Mouse (Mus musculus) MN1 (cell line): Measurements from ENCODE around the gene Itpr1.
A peak's percentile ranks its signal among the peaks of the same experiment; 100 is the strongest.
"Not testable (repeated sequence)": the region's sequence is repeated elsewhere in the genome, so short reads cannot be mapped to it uniquely, and the experiment has no call there.

Experiments
- DNase-seq: peaks from one replicate; pipeline ENCODE4 v3.0.0-alpha.2; 2016; ENCODE audit warnings: low spot score

The Itpr1 gene

DNA sequence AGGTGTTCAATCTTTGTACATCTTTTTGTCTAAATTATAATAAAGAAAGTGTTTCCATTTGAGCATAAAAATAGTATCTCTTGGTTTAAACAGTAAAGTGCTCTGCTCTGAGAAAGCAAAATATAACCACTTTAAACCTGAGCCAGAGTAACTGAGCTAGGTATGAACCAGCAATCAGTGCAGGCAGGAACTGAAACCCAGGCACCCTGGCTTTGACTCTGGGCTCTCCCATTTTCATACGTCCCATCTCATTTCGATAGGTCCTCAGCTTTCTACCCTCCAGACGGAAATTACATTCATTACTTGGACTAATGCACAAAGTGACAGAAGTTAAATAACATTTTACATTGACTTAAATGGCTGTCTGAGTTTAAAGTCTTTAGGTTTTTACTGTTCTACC lies 335.5 kb downstream of the Itpr1 start:
- DNase-seq, result no peak

DNA sequence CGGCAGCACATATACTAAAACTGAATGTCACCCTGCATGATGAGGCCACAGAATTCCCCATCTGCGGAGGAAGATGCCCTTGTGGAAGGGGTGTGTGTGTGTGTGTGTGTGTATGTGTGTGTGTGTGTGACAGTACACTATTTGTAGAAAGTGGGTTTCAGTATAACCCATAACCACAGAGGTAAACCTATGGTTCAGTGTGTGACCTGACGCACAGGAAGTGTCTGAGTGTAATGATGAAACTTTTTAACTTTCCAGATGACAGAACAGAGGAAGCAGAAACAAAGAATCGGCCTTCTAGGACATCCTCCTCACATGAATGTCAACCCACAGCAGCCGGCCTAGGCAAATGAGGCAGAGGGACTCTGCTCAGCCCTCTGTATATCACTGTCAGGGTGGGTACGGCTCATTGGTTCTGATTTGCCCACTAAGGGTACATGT lies 336.6 kb downstream of the Itpr1 start:
- DNase-seq, result no peak

DNA sequence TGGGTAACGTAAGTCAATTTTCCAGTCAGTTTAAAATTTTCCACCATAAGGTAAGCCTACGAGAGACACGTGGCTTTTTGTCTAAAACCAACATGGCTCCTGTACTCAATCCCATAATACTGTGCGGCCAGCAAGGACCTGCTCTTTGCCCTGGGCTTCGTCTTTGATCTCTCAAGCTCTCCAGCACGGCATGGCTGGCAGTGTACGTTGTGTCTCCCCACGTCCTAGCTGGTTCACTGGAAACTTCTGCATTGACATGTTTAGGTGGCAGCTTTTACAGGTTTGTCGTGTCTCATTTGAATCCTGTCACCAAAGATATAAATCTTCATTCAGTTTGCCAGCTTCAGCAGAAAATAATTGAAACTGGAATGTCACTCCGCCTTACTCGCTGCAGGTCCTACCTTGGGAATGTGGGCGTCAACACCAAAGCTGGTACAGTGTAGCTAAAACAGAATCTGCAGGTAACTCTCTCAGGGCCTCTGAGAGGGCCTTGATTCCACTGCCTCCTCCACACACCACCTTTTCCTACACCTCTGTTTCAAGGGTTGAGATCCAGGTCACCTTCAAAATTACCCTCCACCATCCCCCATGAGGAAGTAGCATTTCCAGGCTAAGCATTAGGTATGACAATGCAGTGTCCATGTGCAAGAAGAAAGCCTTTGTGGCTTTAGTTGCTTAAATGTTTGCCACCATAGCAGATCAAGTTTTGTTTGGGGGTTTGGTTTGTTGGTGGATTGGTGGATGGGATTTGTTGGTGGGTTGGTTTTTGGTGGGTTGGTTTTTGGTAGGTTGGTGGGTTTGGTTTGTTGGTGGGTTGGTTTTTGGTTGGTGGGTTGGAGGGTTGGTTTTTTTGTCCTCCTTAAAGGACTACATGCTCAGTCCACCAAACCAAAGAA lies 339.1 kb downstream of the Itpr1 start:
- DNase-seq, result no peak

DNA sequence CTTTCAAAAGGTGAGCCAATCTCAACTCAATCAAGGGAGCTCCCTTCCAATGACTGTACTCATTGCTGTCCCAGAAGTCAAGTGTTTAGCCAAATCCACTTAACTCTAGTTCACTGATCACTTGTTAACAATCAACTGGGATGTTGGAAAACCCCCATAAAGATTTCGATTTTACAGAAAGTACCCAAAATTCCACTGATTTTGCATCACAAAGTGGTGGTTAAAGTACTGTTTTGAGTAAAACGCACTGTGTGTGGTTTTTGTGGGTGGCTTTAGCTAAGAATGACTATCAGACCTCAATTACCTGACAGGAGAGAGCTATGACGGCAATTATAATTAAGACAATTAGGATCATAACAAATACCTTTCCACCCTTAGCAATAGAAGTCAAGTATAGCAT lies 340.1 kb downstream of the Itpr1 start:
- no peak for DNase-seq

DNA sequence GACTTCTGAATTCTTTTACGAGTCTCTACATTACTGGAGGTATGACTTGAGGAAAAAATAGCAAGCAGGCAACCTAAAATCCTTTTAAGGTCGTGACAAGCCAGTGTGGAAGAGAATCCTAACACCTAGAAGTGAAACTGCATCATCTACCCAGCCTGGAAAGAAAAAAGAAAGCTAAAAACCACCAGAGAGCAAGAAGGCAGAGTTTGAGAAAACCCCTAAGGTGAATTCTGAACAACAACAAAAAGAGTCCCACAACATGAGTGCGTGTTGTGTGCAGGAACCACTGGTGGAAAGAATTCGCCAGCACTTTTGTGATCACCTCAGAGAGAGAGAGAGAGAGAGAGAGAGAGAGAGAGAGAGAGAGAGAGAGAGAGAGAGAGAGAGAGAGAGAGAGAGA lies 340.6 kb downstream of the Itpr1 start:
- no peak for DNase-seq

- no peak for DNase-seq
Observed at GRCm38 (mm10) chr6:108554389-108554788, 341.5 kb downstream of the Itpr1 start.

GRCm38 (mm10) chr6:108554878-108555277 lies 342.0 kb downstream of the Itpr1 start:
- no peak for DNase-seq

GRCm38 (mm10) chr6:108557576-108558322 lies 344.9 kb downstream of the Itpr1 start:
- no peak for DNase-seq

- DNase-seq, result not testable (repeated sequence)
Observed at GRCm38 (mm10) chr6:108559226-108559625, 346.3 kb downstream of the Itpr1 start.

GRCm38 (mm10) chr6:108562971-108563370 lies 350.1 kb downstream of the Itpr1 start:
- DNase-seq, result no peak

GRCm38 (mm10) chr6:108565447-108565846 lies 352.6 kb downstream of the Itpr1 start:
- DNase-seq, result not testable (repeated sequence)

DNA sequence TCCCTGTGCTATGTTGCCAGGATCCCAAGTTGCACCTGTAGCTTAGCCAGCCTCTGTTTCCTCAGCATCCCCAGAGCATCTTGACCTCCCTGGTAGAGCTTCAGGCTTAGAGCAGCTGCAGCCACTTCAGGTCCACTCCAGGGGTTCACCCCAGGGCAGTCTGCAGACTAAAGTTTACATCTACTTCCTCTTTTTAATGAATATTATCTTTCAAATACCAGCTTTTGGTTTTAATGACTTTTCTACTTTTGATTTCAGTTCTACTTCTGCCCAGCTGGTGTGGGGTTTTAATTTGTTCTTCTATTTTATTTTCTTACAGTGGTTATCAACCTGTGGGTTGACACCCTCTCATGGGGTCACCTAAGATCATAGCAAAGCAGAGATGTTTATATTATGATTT lies 353.7 kb downstream of the Itpr1 start:
- DNase-seq, result no peak

GRCm38 (mm10) chr6:108569460-108570187 lies 356.7 kb downstream of the Itpr1 start:
- DNase-seq, result peak; percentile 70

DNA sequence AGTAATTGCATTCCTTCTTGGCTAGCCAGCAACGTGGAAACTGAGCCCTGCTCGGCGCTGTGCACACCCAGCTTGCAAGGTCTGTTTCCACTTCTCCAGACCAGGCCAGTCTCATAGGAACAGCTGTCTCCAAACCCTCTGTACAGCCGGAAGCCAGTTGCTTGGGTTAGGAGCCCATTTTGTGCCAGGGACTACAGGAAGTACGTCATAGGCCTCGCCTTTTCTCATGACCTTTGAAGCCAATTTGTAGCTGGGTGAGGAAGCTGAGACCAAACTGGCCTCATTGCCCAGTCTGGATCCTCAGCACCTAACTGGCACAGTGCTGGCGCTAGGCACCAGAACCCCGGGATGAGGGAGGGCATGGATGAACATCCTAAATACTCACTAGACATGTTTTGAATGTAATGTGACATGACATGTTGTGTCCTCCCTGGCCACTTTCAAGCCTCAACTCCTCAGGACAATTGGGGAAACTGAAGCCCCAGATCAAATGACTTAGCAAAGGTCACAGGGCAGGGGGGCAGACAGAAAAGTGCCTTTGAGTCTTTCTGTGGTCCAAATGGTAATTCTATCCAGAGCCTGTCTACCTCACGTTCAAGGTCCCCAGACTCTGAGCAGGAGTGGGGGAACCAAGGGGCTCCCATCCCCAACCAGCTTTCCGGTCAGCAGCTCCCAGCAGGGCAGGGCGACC lies 357.6 kb downstream of the Itpr1 start:
- peak; percentile 80 for DNase-seq

DNA sequence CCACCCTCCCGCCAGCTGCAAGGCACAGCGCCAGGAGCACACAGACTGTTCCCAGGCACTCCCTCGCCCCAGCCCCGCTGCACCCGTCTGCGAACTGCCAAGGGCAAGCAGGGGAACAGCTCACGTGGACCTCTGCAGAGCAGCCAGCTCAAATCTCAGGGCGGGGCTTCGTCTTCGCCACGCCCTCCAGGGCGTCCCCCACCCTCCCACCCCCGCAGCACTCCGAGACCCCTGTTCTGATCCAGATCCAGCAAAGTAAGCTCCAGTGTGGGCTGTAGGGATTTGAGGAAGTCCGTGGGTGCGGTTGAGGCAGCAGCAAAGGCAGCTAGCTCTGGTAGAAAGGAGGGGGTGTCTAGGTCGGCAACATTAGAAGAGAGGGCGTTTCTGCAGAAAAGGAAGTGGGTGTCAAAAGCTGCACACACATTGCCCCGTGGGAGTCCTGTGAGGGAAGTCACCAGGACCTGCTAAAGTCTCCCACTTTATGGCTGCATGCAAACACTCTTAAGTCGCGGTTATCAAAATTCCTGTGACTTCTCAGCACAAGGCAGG lies 358.2 kb downstream of the Itpr1 start:
- peak; percentile 85 for DNase-seq

- no peak for DNase-seq
Observed at GRCm38 (mm10) chr6:108572646-108573045, 359.8 kb downstream of the Itpr1 start.

- peak; percentile 22 for DNase-seq
Observed at GRCm38 (mm10) chr6:108577056-108577455, 364.2 kb downstream of the Itpr1 start.

DNA sequence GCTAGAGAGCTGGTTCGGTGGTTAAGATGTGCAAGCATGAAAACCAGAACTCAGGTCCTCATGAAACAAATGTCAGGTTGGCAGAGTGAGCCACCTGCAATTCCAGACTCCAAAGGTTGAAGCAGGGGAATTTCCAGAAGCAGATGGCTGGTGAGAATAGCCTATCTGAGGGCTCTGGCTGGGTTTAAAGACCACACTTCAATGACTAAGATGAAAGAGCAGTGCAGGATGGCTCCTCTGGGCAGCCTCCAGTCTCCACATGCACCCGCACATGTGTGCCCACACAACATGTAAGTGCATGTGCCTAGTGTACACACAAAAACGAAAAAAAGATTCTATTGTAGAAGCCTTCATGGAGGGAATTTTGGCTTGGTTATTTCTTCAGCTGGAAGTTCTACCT lies 375.5 kb downstream of the Itpr1 start:
- no peak for DNase-seq

GRCm38 (mm10) chr6:108592227-108592626 lies 379.3 kb downstream of the Itpr1 start:
- DNase-seq, result no peak

- no peak for DNase-seq
Observed at GRCm38 (mm10) chr6:108592636-108593035, 379.7 kb downstream of the Itpr1 start.

GRCm38 (mm10) chr6:108594171-108594841 lies 381.4 kb downstream of the Itpr1 start:
- DNase-seq, result no peak
